Mouse (Mus musculus) CH12.LX (cell line): ENCODE data around the gene Ccl12. TPM values are rescaled to one million over a fixed set of nuclear protein-coding genes. Genes with fewer than 3 reads are reported as not detected.
A peak's percentile ranks its signal among the peaks of the same experiment; 100 is the strongest.

Source experiments
- DNase-seq: peaks from one replicate; pipeline ENCODE4 v3.0.0-alpha.2; 2013; ENCODE audit errors: extremely low read depth
- H3K27ac ChIP-seq: 2 replicates; pipeline ENCODE4 v1.5.1; 2012; ENCODE audit warnings: low read depth, mild to moderate bottlenecking, control low read depth, moderate library complexity; ENCODE audit not compliant: insufficient read depth
- H3K27me3 ChIP-seq: replicated peaks from 2 replicates; pipeline ENCODE3; 2012; ENCODE audit warnings: inconsistent platforms
- H3K36me3 ChIP-seq, 2 experiments: replicated peaks in 1 of 2; 2 replicates each; pipeline versions ENCODE3 to v1.6.1; 2012; ENCODE audit warnings: inconsistent platforms in 1 of 2, low read length in 1 of 2, mild to moderate bottlenecking in 1 of 2, mixed read lengths in 1 of 2, moderate library complexity in 1 of 2; ENCODE audit not compliant: control insufficient read depth in 1 of 2, insufficient read depth in 1 of 2
- H3K4me1 ChIP-seq, 2 experiments: 2 replicates each; pipeline ENCODE4 v1.6.1; 2012; ENCODE audit warnings: inconsistent platforms in 1 of 2, moderate library complexity in 1 of 2; ENCODE audit not compliant: insufficient read depth in 2 of 2, control insufficient read depth in 1 of 2
- H3K4me2 ChIP-seq: 2 replicates; pipeline ENCODE4 v1.6.1; 2012; ENCODE audit warnings: low read depth, mild to moderate bottlenecking, control low read depth; ENCODE audit not compliant: poor library complexity, insufficient read depth, severe bottlenecking
- H3K4me3 ChIP-seq, 3 experiments: fragments of 150-350 bp in 1 of 3; sonication (generic) in 1 of 3; replicated peaks in 1 of 3; 2 replicates each; pipeline versions ENCODE3 to v1.5.1; 2011 to 2012; ENCODE audit warnings: low read depth in 2 of 3, low read length in 2 of 3, mild to moderate bottlenecking in 2 of 3, moderate library complexity in 2 of 3, control low read depth in 1 of 3, improper control_type of control experiment in 1 of 3, inconsistent platforms in 1 of 3, mixed read lengths in 1 of 3; ENCODE audit not compliant: poor library complexity in 1 of 3
- H3K79me2 ChIP-seq: replicated peaks from 2 replicates; pipeline ENCODE4 v1.6.1; 2012; ENCODE audit warnings: mild to moderate bottlenecking, moderate library complexity; ENCODE audit not compliant: control insufficient read depth, poor library complexity, insufficient read depth, severe bottlenecking; ENCODE audit errors: extremely low read depth
- H3K9ac ChIP-seq: 2 replicates; pipeline ENCODE4 v1.6.1; 2012; ENCODE audit warnings: low read depth, mild to moderate bottlenecking, control low read depth, moderate library complexity; ENCODE audit not compliant: insufficient read depth
- H3K9me3 ChIP-seq: replicated peaks from 2 replicates; pipeline ENCODE3; 2012; ENCODE audit warnings: low read length, inconsistent platforms, mixed read lengths
- CHD1 ChIP-seq: IDR thresholded peaks from 2 replicates; pipeline ENCODE4 v1.6.1; 2012; ENCODE audit warnings: low read depth, low read length, improper control_type of control experiment, inconsistent platforms
- CTCF ChIP-seq, 2 experiments: IDR thresholded peaks in 1 of 2; conservative IDR thresholded peaks in 1 of 2; 2 replicates each; pipeline ENCODE4 v1.5.1; 2011 to 2012; ENCODE audit warnings: low read depth in 2 of 2, low read length in 2 of 2, improper control_type of control experiment in 1 of 2, inconsistent platforms in 1 of 2, mild to moderate bottlenecking in 1 of 2, moderate library complexity in 1 of 2
- E2F4 ChIP-seq: IDR thresholded peaks from 2 replicates; pipeline ENCODE4 v1.6.1; 2011; ENCODE audit warnings: low read depth, low read length, improper control_type of control experiment; ENCODE audit not compliant: insufficient replicate concordance
- EP300 ChIP-seq: IDR thresholded peaks from 2 replicates; pipeline ENCODE4 v1.6.1; 2011; ENCODE audit warnings: low read length, improper control_type of control experiment
- ETS1 ChIP-seq: conservative IDR thresholded peaks from 2 replicates; pipeline ENCODE4 v1.6.1; 2012; ENCODE audit warnings: low read depth, mild to moderate bottlenecking, inconsistent platforms, low read length, improper control_type of control experiment, moderate library complexity
- JUN ChIP-seq: IDR thresholded peaks from 2 replicates; pipeline ENCODE4 v1.6.1; 2011; ENCODE audit warnings: low read depth, mild to moderate bottlenecking, low read length, improper control_type of control experiment, moderate library complexity; ENCODE audit not compliant: insufficient read depth
- MAX ChIP-seq: IDR thresholded peaks from 2 replicates; pipeline ENCODE4 v1.6.1; 2011; ENCODE audit warnings: low read length, improper control_type of control experiment
- MYC ChIP-seq: IDR thresholded peaks from 2 replicates; pipeline ENCODE4 v1.6.1; 2011; ENCODE audit warnings: low read depth, mild to moderate bottlenecking, improper control_type of control experiment, low read length
- POLR2AphosphoS2 ChIP-seq: IDR thresholded peaks from 2 replicates; pipeline ENCODE4 v1.6.1; 2011; ENCODE audit warnings: low read depth, low read length, improper control_type of control experiment
- RCOR1 ChIP-seq: conservative IDR thresholded peaks from 2 replicates; pipeline ENCODE4 v1.6.1; 2012; ENCODE audit warnings: low read depth, mild to moderate bottlenecking, inconsistent platforms, low read length, improper control_type of control experiment
- TBP ChIP-seq: conservative IDR thresholded peaks from 2 replicates; pipeline ENCODE4 v1.6.1; 2011; ENCODE audit warnings: low read depth, low read length, improper control_type of control experiment
- USF1 ChIP-seq: IDR thresholded peaks from 2 replicates; pipeline ENCODE4 v1.6.1; 2014; ENCODE audit warnings: low read depth, mild to moderate bottlenecking, inconsistent platforms, low read length, improper control_type of control experiment
- ZMIZ1 ChIP-seq: IDR thresholded peaks from 2 replicates; pipeline ENCODE4 v1.6.1; 2012; ENCODE audit warnings: low read depth, mild to moderate bottlenecking, inconsistent platforms, low read length, improper control_type of control experiment
- ZNF384 ChIP-seq: IDR thresholded peaks from 2 replicates; pipeline ENCODE4 v1.6.1; 2012; ENCODE audit warnings: low read depth, low read length, improper control_type of control experiment, inconsistent platforms
- dilution Hi-C: fragments of 300-500 bp; cut with MboI; formaldehyde crosslinking; loops from 2 replicates; pipeline ENCODE4 v1.14.3; 2020; ENCODE audit warnings: low sequenced_read_pairs; ENCODE audit not compliant: extremely low pct_unique_long_range_greater_than_20kb, extremely low pct_ligation_motif_present
- in situ Hi-C: fragments of 300-500 bp; cut with MboI; formaldehyde crosslinking; loops from 3 replicates; pipeline ENCODE4 v1.14.3; 2019; ENCODE audit warnings: low sequenced_read_pairs, low pct_ligation_motif_present, low pct_unique_long_range_greater_than_20kb, mixed read lengths
- polyA plus RNA-seq: library from polyadenylated mRNA; unstranded; fragments of >175 nt; gene quantifications from 2 replicates; pipeline ENCODE4 v1.2.1, GENCODE M21; 2012; ENCODE audit warnings: low read depth; ENCODE audit not compliant: insufficient read length
- total RNA-seq, 2 experiments: library from RNA; depleted of rRNA; stranded (reverse); fragments of 300-350 nt in 1 of 2; fragments of >200 nt in 1 of 2; gene quantifications; 2 replicates each; pipeline ENCODE4 v1.2.3; 2012 to 2014

Ccl12 gene
- total and polyA plus RNA-seq, 3 experiments, result 0.51 TPM; not detected in 2

GRCm38 (mm10) chr11:82101087-82101486 lies 558 bp upstream of the Ccl12 start:
- Histone ChIP-seq H3K27me3 (peaks cover 33% of the 10 kb centered on the region), H3K36me3 (no peaks in the 10 kb centered on the region), H3K4me2 (0 out of 2 replicates have a peak overlapping the region, but pooled peaks have one; percentile 35), H3K79me2 (no peaks in the 10 kb centered on the region)
- DNase-seq, result peak; percentile 22
- in situ Hi-C loops, result no loop called here
- TF ChIP-seq MYC (0 out of 2 replicates have a peak, but pooled peaks have one; percentile 33), ZMIZ1 (no peak), USF1 (no peak), CHD1 (no peak), CTCF (conservative IDR thresholded peaks at IDR 0.05 in 1 of 2, IDR thresholded peaks at IDR 0.05 in 1 of 2; ENCODE audit: low read depth in 2 of 2, low read length in 2 of 2) (no peak), MAX (peak; percentile 42; the same call in 1 of the 2 replicates), EP300 (peak; percentile 51; the same call in 1 of the 2 replicates)
- TF ChIP-seq, all 38 proteins: peak for 3
- Histone ChIP-seq H3K4me1 (peaks cover 4 to 17% of the 10 kb centered on the region in 2 experiments), H3K9ac (no peak overlapping the region), H3K4me3 (no peak overlapping the region), H3K27ac (no peak overlapping the region), H3K9me3 (no peaks in the 10 kb centered on the region)
- dilution Hi-C loops, result no loop called here

GRCm38 (mm10) chr11:82109611-82110010 lies 8.0 kb downstream of the Ccl12 start:
- Histone ChIP-seq H3K79me2 (no peaks in the 10 kb centered on the region), H3K4me1 (no peaks in the 10 kb centered on the region), H3K27me3 (peaks cover 39% of the 10 kb centered on the region), H3K27ac (no peak overlapping the region), H3K9me3 (no peaks in the 10 kb centered on the region)
- dilution Hi-C loops, result no loop called here
- in situ Hi-C loops, result no loop called here
- TF ChIP-seq TBP (no peak), MYC (no peak), EP300 (no peak), E2F4 (no peak), ZNF384 (no peak), POLR2AphosphoS2 (no peak), JUN (no peak), RCOR1 (no peak), ETS1 (no peak)
- TF ChIP-seq, all 38 proteins: peak for 0
- H3K4me3 ChIP-seq, result no peak overlapping the region
- H3K9ac ChIP-seq, result no peak overlapping the region
- DNase-seq, result no peak
- H3K4me2 ChIP-seq, result no peak overlapping the region
- no peaks in the 10 kb centered on the region for H3K36me3 ChIP-seq
